Mouse (Mus musculus) embryonic fibroblast, embryonic 13.5 days (primary cell): ENCODE measurements at regions not wholly inside any gene's neighbourhood (a gene's known extent, or its start where the extent isn't known, plus 50 kb on each side); places are given as distances from the start of the nearest gene placed in this dataset.

ENCODE experiments used
- CTCF ChIP-seq: IDR thresholded peaks from 2 replicates; pipeline ENCODE4 v1.5.1; 2011; ENCODE audit warnings: mild to moderate bottlenecking, control low read depth, low read length, moderate library complexity, borderline replicate concordance; ENCODE audit not compliant: insufficient read depth
- POLR2A ChIP-seq: IDR thresholded peaks from 2 replicates; pipeline ENCODE4 v1.6.1; 2011; ENCODE audit warnings: low read depth, mild to moderate bottlenecking, control low read depth, low read length, moderate library complexity

- TF ChIP-seq CTCF: no peak
- no peak for TF ChIP-seq POLR2A
Observed at GRCm38 (mm10) chr10:38906121-38906520, 59.2 kb upstream of the Lama4 start.
